Mouse (Mus musculus) ZHBTc4 (cell line): ENCODE measurements around the gene Ggta1.

ENCODE experiments used
- DNase-seq: peaks from one replicate; pipeline ENCODE4 v3.0.0-alpha.2; 2011; ENCODE audit warnings: low read depth, low spot score

The Ggta1 gene

DNA sequence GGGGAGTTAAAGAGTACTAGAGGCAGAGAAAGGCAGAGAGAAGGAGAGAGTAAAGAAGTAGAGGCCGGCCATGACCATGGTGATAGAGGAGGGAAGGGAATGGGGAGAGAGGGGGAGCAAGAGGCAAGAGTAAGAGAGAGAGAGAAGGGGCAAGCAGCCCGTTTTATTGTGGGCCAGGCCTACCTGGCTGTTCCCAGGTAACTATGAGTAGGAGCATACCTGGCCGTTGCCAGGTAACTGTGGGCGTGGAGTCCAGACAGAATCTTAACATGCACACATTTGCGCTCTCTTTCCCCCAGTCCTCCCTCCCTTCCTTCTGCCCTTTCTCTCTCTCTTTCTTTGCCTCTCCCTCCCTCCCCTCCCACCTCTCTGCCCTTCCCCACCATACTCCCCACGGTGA, 55.8 kb downstream of the Ggta1 start:
- DNase-seq: no peak

DNA sequence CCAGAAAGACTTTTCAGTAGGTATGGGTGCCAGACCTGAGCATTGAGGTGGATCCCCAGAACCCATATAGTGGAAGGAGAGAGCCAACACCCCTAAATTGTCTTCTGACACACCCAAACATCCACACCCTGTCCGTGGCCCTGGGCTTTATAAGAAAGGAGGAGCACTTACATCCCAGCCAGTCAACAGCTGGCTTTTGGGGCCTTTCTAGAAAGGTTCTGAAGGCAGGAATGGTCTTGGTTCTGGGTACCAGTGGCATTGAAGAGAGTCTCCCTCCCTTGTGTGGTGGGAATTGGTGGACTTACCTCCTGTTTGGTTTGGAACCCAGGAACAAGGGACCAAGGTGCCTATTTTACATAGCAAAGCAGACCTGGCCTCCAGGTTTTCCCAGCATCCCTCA, 56.4 kb downstream of the Ggta1 start:
- DNase-seq: no peak

DNA sequence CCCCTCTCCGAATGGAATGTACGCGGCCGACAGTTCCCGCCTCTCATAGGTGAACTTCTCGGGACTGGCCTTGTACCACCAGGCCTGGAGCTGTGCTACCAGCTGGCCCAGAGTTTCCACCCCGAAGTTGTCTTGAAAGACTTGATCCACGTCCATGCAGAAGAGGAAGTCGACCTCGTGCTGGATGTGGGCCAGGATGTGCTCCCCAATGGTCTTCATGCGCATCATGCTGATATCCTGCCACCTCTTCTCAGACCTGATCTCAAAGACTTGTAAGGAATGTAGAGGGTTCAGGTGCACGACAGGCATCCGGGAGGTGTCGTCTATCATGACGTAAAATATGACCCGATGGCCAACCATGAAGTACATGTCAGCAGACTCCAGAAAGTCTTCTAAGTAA, 60.6 kb downstream of the Ggta1 start:
- no peak for DNase-seq

DNA sequence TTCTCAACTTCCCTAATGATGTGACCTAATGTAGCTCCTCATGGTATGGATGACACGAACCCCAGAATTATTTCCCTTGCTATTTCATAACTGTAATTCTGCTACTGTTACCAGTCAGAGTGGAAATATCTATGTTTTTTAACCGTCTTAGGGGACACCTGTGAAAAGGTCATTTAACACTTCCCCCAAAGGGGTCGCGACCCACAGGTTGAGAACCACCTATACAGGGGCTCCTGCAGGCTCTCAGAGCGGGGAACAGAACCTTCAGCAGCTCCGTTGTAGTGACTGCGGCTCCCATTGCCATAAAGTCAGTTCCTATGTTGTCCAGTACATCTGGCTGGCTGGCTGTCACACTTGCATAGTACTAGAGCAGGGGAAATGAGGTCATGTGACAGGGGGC, 62.3 kb downstream of the Ggta1 start:
- DNase-seq: no peak

DNA sequence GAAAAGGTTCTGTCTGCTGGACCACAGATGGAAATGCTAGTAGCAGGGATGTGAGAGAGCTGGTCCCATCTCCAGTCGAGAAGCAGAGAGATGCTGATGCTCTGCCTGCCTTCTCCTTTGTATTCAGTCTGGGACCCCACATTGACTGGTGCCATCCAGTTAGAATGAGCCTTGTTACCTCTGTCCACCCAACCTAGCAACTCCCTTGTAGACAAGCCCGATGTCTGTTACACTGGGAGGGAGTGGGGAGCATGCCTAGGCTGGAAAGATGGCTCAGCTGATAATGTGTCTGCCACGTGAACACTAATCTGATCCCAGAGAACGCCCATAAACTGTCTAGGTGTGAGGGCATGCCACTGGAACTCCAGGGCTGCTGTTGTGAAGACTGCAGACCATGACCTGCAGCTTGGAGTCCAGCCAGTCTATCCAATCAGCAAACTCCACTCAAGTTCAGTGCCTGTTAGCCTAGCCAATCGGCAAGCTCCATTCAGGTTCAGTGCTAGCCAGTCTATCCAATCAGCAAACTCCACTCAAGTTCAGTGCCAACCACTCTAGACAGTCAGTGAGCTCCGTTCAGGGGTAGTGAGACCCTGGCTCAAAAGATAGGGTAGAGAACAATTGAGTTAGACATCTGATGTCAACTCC, 64.7 kb downstream of the Ggta1 start:
- peak; percentile 12 for DNase-seq

DNA sequence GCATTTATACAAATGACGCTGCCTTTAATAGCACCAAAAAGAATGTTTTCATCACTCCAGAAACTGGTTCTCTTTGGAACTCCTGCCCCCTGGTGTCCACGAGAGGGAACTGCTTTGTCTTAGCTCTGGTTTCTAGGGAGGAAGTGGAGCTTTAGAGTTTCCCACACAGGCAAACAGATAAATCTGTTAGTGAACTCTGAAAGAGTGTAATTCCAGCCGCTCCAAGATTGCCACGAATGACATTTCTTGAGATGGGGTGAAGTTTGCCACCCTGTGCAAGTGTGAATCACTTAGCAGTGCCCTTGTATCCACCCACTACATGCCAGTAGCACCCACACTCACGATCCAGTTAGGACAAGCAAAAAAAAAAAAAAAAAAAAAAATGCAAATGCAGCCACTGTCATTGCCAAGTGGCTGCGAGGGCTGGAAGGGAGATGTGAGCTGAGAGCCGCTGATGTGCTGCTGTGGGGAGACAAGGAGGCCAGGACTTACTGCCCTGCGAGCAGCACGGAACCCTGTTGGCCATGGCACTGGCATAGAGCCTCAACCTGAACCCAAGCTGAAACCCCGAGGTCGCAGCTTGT, 65.3 kb downstream of the Ggta1 start:
- DNase-seq: peak; percentile 73

DNA sequence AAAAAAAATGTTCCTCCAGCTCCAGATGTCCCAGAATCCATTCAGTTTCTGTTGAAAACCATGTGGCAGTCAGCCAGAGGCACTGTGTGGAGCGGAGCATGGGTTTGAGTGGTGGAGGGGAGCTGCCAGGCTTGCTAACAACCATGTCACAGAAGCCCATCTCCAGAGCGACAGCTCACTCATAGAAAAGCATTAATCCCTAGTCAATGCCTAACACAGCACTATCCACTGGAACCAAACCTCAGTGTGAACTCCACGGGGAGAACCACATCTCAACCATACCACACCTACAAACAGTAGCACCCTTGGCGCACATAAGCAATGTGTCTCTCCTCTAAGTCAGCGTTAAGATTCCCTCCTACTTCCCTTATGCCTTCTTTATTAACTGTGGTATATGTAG, 65.9 kb downstream of the Ggta1 start, which contains the start of gene 4930402F06Rik:
4930402F06Rik (minus strand) TSS at position 80 of the 400 bp plus-strand sequence.
- DNase-seq: no peak

DNA sequence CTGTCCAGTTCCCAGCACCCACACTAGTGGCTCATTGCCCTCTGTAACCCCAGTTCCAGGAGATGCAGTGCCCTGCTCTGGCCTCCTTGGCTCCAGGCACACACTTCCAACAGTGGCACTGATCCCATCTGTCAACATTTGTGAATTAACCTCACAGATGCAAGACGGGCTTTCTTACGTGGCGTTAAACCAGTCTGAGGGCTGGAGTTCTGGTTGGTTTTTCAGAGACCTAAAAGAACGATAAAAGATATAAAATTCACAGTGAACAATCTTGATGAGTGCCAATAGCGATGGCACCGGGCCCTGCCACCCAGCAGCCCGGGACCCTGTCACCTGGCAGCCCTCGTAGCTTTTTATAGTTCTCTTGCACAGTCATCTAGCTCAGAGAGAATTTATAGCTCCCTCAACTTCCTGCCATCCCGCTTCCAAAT, 77.6 kb downstream of the Ggta1 start:
- DNase-seq: no peak

DNA sequence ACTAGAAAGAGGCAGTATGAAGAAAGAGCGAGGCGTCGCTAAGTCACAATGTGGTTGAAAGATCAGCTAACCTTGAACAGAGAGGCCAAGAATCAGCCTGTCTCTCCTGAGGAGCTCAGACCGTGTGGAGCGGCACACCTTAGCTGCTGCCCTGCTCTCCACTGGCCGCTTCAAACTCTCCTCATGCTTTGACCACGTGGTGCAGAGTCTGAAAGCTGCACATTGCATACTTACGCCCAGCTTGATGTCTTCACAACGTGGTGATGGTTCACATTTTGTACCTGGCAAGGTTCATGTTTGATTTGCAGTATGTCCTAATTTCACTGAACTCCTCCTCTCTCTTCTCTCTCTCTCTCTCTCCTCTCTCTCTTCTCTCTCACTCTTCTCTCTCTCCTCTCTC, 83.7 kb downstream of the Ggta1 start:
- no peak for DNase-seq

DNA sequence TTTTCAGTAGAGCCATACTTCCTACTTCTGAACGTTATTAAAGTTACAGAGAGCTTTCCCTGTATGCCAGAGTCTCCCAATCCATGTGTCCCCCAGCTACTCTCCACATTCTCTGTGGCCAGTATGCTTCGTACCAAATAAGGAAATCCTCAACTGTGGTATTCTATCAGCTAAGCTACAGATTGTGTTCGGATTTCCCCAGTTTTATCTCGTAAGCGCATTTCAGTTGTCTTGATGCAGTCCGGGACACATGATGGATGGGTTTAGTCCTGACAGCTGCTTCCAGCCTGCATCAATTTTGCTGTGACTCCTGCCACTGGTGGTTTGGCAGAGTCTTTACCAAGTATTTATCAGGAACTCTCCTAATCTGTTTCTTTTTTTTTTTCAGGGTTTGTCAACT, 85.4 kb downstream of the Ggta1 start:
- no peak for DNase-seq

DNA sequence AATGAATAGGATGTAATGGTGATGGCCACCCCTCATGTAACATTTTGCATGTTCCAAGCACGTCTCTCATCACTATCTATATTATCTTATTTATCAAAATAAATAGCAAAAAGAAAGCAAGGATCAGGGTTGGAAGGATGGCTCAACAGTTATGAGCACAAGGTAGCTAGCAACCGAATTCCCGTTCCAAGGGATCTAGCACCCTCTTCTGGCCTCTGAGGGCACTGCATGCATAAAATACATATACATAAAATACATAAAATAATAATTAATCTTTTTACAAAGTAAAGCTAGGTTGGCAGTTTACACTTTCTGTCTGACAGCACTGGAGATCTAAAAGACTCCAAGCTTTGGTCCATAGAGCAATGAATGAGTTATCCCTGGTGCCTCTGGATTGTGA, 90.0 kb downstream of the Ggta1 start:
- DNase-seq: peak; percentile 47

DNA sequence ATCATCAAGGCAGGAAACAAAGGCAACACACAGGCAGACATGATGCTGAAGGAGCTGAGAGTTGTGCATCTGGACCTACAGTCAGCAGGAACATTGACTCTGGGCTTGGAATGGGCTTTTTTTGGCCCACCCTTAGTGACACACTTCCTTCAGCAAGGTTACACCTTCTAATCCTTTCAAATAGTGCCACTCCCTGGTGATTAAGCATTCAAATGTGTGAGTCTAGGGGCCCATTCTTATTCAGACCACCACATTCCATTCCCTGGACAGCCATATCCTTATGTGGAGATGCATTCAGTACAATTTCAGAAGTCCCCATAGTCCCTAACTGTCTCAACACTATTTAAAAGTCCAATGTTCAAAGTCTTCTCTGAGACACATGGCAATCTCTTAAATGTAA, 92.3 kb downstream of the Ggta1 start:
- peak; percentile 67 for DNase-seq

DNA sequence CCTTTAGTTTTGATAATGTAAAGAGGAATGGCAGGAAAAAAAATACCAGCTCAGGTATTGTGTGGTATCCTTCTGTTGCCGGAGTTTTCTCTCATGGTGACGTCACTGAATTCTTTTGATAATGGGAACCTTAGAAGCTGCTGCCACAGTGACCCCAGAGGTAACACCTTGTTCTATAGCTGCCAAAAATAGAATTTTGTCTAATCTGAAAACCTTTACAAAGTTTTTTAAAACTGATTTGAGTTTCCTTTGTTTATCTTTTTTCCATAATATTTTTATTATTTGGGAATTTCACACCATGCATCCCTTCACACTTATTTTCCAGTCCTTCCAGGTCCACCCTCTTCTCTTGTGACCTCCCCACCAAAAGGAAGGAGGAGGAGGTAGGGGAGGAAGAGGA, 95.4 kb downstream of the Ggta1 start, which contains the start of gene 4930568D16Rik:
4930568D16Rik (minus strand) TSS at position 101 of the 400 bp plus-strand sequence.
- no peak for DNase-seq
